Mouse (Mus musculus): ENCODE measurements around the gene Aldh5a1.

The Aldh5a1 gene

GRCm38 (mm10) chr13:24936772-24937107, 721 bp downstream of the Aldh5a1 start:
- no peak for DNase-seq (ENCODE audit: low read depth, low spot score)

GRCm38 (mm10) chr13:24933199-24933598, 4.3 kb downstream of the Aldh5a1 start:
- no peak for DNase-seq (ENCODE audit: low read depth, low spot score)

DNA sequence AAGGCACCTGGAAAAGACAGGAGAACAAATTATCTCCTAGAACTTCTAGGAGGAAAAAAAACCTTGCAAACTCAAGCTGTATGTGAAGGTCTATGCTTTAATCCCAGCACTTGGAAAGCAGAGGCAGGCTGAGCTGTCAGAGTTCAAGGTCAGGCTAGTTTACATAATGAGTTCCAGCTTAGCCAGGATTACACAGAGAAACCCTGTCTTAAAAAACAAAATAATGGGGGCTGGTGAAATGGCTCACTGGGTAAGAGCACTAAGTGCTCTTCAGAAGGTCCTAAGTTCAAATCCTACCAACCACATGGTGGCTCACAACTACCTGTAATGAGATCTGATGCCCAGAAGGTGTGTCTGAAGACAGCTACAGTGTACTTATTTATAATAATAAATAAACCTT, 6.9 kb downstream of the Aldh5a1 start:
- DNase-seq (ENCODE audit: low read depth, low spot score) = no peak

DNA sequence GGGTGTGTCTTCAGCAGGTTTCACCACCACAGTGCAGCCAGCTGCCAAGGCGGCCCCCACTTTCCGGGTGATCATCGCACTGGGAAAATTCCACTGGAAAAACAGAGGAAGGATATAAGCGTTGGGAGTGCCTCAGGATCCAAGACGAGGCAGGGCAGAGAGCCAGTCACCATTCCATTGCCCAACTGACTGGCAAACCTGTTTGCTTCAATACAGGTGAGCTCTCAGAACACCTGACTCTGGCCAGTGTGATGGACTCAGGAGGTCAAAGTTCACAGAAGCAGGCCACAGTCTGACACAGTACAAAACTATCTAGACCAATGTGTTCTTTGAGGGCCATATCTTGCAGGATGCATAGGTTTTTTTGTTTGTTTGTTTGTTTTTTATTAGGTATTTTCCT, 13.5 kb downstream of the Aldh5a1 start:
- no peak for DNase-seq (ENCODE audit: low read depth, low spot score)

GRCm38 (mm10) chr13:24921281-24921680, 16.2 kb downstream of the Aldh5a1 start:
- DNase-seq (ENCODE audit: low read depth, low spot score) = no peak

DNA sequence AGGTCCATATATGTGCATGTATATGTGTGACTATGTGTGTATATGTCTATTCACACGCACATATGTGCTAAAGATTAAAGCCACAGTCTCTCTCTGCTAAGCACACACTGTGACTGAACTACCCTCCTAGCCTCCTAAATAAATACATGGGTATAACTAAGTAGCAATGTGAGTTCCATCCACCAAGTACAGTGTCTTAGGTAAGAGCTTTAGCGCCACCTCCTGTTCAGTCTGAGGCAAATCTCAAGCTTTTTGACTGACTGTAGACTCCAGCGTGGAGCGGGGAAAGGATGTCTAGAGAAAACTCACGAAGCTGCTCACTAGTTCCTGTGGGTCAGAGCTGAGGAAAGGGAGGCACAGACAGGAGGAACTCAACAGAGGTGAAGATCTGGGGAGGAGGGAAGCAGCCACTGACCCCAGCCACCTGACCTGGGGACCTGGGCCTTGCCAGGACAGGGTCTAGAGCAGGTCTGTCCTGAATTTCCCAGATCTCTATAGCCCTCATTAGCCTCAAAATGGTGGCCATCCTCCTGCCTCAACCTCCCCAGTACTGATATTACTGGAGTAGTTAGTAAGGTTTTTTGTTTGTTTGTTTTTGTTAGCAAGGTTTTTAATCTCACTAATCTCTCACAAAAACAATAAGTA, 17.0 kb downstream of the Aldh5a1 start:
- DNase-seq (ENCODE audit: low read depth, low spot score) = no peak

- no peak for DNase-seq (ENCODE audit: low read depth, low spot score)
Measured at GRCm38 (mm10) chr13:24915831-24916230, 21.6 kb downstream of the Aldh5a1 start.

DNA sequence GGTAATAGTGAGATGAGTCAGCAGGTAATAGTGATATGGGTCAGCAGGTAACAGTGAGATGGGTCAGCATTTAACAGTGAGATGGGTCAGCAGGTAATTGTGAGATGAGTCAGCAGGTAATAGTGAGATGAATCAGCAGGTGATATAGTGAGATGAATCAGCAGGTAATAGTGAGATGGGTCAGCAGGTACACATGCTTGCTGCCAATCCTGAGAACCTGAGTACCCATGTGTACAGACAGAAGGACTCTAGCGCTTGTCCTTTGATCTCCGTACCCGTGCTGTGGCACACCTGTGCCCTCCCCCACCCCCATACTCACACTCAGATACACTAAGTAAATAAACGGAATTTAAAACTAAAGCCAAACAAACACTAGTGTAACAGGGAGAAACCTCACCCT, 22.5 kb downstream of the Aldh5a1 start:
- no peak for DNase-seq (ENCODE audit: low read depth, low spot score)

DNA sequence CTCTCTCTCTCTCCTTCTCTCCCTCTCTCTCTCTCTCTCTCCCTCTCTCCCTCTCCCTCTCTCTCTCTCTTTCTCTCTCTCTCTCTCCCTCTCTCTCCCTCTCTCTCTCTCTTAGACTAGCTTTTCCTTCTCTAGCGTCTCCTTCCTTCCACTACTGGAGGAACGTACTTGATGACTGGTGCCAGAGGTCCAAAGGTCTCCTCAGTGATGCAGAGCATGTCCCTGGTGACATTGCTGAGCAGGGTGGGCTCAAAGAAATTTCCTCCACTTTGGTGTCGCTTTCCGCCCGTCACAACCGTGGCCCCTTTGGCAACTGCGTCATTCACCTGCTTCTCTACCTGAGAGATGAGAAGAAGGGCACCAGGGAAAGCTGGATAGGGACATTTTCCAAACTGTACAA, 23.9 kb downstream of the Aldh5a1 start:
- no peak for DNase-seq (ENCODE audit: low read depth, low spot score)

DNA sequence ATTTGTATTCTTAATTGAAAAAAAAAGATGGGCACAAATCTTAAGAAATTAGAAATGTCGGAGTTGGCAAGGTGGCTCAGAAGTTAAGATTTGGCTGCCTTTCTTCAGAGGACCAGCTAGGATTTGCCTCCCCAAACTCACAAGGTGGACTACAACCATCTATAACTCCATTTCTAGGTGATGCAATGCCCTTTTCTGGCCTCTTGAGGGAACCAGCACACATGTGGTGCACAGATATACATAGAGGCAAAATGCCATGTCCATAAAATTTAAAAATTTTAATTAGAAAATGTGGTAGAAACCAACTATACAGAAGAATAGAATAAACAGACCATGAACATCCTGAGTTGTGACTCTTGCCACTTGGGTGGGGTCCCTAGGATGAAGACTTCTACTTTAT, 28.3 kb downstream of the Aldh5a1 start:
- DNase-seq (ENCODE audit: low read depth, low spot score) = no peak

DNA sequence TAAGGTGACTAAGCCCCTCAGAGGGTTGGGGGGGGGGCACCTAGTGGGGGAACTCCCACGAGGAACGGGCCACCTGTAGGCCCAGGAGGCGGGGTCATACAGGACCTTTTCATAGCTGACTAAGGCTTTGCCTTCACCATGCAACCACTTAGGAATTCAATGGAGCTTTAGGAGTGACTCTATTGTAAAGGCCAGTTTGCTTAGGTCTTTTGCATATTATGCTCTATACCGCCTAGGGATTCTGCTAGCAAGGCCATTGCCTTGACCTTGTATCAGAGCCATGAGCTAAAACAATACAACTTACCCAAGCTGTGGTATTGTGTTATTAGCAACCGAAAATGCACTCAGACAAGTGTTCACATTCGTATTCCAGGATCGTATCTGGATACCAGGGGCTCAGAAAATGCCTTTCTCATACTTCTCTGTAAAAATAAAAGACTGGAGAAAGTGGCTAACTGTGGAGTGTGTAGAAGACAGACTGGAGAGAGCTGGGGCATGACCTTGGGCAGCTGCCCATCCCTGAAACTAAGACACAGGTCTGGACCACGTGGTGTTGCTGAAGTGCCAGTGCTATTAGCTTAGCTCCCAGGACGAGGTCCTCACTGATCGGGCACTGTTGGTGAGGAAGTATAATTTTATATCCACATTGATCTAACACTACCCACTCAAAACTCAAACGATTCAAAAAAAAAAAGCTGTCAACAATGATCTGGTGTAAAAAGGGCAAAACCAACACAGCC, 30.5 kb downstream of the Aldh5a1 start:
- DNase-seq (ENCODE audit: low read depth, low spot score) = no peak

GRCm38 (mm10) chr13:24905422-24905821, 32.0 kb downstream of the Aldh5a1 start:
- DNase-seq (ENCODE audit: low read depth, low spot score) = no peak

DNA sequence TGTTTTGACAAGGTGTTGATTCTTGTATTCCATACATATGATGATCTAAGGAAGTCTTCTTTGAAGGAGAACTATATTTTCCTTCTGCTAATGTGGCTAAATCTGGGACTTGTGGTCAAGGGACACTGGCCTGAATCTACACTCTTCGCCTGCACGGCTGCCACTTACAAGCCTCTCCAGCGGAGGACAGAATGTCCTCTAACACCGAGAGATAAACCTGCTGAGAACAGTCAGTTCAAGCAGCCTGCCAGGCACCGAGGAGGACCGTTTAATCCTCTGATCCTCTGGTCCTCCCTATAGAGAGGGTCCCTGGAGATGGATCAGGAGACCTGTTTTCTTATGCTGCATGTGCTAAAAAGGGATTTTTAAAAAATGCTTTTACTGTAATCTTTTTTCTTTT, 34.0 kb downstream of the Aldh5a1 start:
- DNase-seq (ENCODE audit: low read depth, low spot score) = no peak

DNA sequence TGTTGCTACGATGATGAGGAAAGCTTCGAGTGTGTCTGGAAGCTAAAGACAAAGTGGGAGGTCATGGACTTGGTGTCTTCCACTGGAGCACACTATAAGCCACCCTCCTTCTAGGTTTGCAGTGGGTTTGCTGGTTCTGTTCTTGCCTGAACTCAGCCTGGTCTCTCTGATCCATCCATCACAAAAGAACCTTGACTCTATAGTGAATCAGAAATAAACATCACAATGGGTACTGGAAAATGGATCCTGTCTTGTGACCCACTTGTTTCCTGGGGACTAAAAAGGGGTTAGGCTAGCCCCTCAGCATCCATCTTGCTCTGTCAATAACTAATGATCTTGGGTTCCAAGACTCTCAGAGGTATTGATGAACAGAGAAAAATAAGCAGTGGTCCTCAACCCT, 35.5 kb downstream of the Aldh5a1 start:
- DNase-seq (ENCODE audit: low read depth, low spot score) = no peak

GRCm38 (mm10) chr13:24893880-24894279, 43.6 kb downstream of the Aldh5a1 start:
- DNase-seq (ENCODE audit: low read depth, low spot score) = no peak

DNA sequence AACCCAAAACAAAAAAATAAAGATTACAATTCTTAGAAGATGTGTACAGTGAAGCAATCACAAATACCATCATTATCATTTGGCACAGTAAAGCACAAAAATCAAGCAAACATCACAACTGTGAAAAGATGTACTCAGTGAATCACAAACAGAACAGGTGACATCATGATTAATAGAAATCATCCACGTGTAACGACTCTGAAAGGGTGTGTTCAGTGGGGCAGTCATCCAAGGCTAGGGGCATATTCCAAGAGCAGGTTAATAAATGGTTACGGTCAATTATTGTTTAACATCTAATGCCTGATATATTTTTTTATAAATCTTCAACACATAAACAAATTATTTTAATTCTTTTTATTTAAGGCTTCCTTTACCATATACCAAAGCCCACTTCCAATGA, 44.9 kb downstream of the Aldh5a1 start:
- no peak for DNase-seq (ENCODE audit: low read depth, low spot score)

DNA sequence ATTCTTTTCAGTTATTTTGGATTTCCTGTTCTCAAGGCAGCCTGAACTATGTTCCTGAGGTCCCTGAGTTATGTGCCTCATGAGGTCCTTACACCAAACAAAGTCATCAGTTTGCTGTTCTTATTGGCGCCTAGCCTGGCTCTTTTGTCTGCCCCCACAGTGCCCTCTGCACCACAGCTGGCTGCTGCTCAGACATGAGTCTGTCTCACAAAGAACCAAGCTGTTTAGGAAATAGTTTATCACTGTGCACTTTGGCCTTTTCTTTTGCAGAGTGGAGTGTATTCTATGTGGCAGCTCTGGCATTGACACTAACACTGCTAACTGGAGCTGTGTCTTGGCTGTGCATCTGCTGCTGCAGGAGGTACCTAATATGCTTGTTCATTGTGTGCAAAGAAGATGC, 47.9 kb downstream of the Aldh5a1 start:
- DNase-seq (ENCODE audit: low read depth, low spot score) = no peak

DNA sequence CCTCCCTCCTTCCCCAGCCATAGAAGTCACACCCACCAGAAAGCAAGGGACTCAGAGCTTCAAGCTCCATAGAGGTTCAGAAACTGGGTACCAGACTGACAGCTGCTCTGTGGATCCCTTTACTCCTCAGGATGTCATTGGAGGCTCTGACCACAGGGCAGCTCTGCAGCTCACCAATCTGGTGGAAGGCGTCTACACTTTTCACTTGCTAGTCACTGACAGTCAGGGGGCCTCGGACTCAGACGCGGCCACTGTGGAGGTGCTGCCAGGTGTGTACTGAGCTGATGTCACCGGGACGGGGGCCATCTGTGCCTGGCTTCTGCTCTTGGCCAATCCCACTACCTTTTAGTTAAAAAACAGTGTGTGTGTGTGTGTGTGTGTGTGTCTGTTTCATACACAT, 55.0 kb downstream of the Aldh5a1 start:
- no peak for DNase-seq (ENCODE audit: low read depth, low spot score)

DNA sequence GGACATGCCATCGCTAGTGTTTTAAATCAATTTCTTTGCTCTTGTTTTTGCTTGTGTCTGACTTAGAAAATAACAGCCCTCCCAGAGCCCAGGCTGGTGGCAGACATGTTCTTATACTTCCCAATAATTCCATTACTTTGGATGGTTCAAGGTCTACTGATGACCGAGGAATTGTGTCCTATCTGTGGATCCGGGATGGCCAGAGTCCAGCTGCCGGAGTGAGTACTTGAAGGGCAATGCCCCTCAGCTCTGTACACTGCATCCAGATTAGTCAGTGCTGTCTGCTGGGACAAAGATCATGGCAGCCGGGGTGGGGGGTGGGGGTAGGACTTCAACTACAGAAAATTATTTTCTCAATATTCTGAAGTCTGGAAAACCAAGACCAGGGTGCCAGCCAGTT, 56.8 kb downstream of the Aldh5a1 start:
- DNase-seq (ENCODE audit: low read depth, low spot score) = no peak

- no peak for DNase-seq (ENCODE audit: low read depth, low spot score)
Measured at GRCm38 (mm10) chr13:24880208-24880607, 57.3 kb downstream of the Aldh5a1 start.

- no peak for DNase-seq (ENCODE audit: low read depth, low spot score)
Measured at GRCm38 (mm10) chr13:24879359-24880040, 58.0 kb downstream of the Aldh5a1 start.

- DNase-seq (ENCODE audit: low read depth, low spot score) = no peak
Measured at GRCm38 (mm10) chr13:24868233-24868632, 69.2 kb downstream of the Aldh5a1 start.

DNA sequence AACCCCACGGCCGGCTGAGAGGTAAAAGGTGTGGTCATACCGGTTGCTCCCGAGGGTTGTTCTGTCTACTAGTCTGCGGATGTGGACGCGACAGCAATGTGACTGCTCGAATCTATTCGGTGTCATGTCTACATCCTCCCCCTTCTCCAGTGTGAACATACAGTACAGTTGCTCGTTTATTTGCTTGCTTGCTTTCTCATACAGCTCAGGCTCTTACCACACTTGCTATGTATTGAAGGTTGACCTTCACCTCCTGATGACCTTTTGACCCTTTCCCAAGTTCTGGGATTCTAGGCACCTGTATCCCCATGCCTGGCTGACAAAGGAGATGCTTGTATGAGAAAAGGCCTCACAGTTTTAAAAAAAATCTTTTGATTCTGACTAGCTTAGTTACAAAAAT, 69.7 kb downstream of the Aldh5a1 start:
- no peak for DNase-seq (ENCODE audit: low read depth, low spot score)
